14 mouse cellular contexts compared by ENCODE assay signal in the genomic region with DNA sequence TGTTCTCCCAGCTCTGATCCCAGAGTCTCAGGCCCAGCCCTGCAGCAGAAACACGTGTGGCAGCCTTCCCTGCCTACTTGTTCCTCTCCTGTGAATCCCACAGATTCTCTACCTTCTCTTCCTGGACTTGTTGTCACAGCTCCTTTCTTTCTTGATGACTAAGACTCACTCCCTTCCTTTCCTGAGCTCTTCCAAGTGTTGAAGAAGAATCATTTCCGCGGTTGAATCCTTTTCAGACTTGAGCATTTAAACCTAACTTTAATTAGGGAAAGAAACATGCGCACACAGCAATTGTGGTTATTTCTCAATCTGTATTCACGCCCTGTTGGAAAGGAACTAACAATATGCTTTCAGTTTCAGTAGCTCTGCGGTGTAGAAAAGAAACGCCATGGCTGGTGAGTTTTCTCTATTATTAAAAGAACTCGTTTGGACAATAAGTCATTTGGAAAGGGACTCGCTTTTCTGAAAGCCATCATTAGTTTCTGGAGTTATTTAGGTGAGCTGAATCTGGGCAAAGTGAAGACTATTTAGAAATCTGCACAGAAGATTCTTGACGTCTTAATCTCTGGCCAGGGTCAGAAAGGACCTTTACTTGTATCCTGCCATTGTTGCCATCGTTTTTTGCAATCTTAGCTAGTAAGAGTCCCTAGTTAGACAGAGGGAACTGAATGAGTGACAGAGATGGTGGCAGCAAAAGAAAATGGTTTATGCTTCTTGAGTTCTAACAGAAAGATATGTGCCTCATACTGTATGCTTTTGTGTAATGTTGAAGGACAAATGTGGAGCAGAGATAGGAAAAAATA. TPM values are rescaled to one million over a fixed set of nuclear protein-coding genes. Genes with fewer than 3 reads are reported as not detected.
DNase-seq lines count a peak whose midpoint lies in the region; ATAC-seq and TF ChIP-seq lines count a peak whose summit lies in the region.
"Had no signal": no experiment of that assay in that cellular context is flagged by ENCODE, and none has a peak within 500 bp of the region (broad histone marks: within the 10 kb centered on the region; RNA-seq: fewer than 3 reads in every experiment).

A gene (plus strand): TSS at position 189 of the 803 bp plus-strand sequence.

- no peak within 1 kb of the TSS for H3K4me3 ChIP-seq in midbrain, embryonic 11.5 days (ENCODE audit: low read depth, low read length)
- H3K4me3 ChIP-seq in midbrain, embryonic 14.5 days (replicated peaks; ENCODE audit: low read depth, low read length): no peak within 1 kb of the TSS
- H3K4me3 ChIP-seq in intestine, postnatal 0 days (ENCODE audit: low read depth, low read length): peak within 1 kb of the TSS; percentile 36
- H3K4me3 ChIP-seq: erythroblast, embryonic 14.5 days; hindbrain, embryonic 15.5 days; limb, embryonic 15.5 days had no signal

- no peak for TF ChIP-seq CTCF in intestine, postnatal 0 days (IDR thresholded peaks at IDR 0.05; ENCODE audit: low read depth)

- no peak within 1 kb of the TSS for H3K4me2 ChIP-seq in midbrain, embryonic 11.5 days
- H3K4me2 ChIP-seq in midbrain, embryonic 14.5 days (ENCODE audit: low read length): no peak within 1 kb of the TSS
- H3K4me2 ChIP-seq in intestine, postnatal 0 days (replicated peaks; ENCODE audit: low read depth): peak within 1 kb of the TSS; percentile 55
- H3K4me2 ChIP-seq: hindbrain, embryonic 15.5 days; limb, embryonic 15.5 days had no signal

- no peaks in the 10 kb centered on the region for H3K36me3 ChIP-seq in midbrain, embryonic 11.5 days (ENCODE audit: control insufficient read depth, insufficient read depth, low read length)
- H3K36me3 ChIP-seq in midbrain, embryonic 14.5 days (ENCODE audit: control insufficient read depth, insufficient read depth, low read length): no peaks in the 10 kb centered on the region
- no peaks in the 10 kb centered on the region for H3K36me3 ChIP-seq in intestine, postnatal 0 days (ENCODE audit: control insufficient read depth, insufficient read depth)
- H3K36me3 ChIP-seq: hindbrain, embryonic 15.5 days; limb, embryonic 15.5 days had no signal

- no peaks in the 10 kb centered on the region for H3K9me3 ChIP-seq in midbrain, embryonic 11.5 days (ENCODE audit: control insufficient read depth, low read length)
- no peaks in the 10 kb centered on the region for H3K9me3 ChIP-seq in midbrain, embryonic 14.5 days (ENCODE audit: control insufficient read depth, low read length)
- no peaks in the 10 kb centered on the region for H3K9me3 ChIP-seq in intestine, postnatal 0 days (ENCODE audit: control insufficient read depth)
- H3K9me3 ChIP-seq: hindbrain, embryonic 15.5 days; limb, embryonic 15.5 days had no signal

- no peak for ATAC-seq in midbrain, embryonic 11.5 days (ENCODE audit: low FRiP score)
- ATAC-seq in midbrain, embryonic 14.5 days (ENCODE audit: low FRiP score, low TSS enrichment): no peak
- ATAC-seq in intestine, postnatal 0 days: peak; percentile 84

- 70% methylated on average over 11 of the region's 11 CpGs for WGBS in midbrain, embryonic 11.5 days
- 71% methylated on average over 11 of the region's 11 CpGs for WGBS in midbrain, embryonic 14.5 days
- 48% methylated on average over 11 of the region's 11 CpGs for WGBS in intestine, postnatal 0 days

- H3K27ac ChIP-seq in midbrain, embryonic 11.5 days (ENCODE audit: low read depth, low read length): no peak within 1 kb of the TSS
- no peak within 1 kb of the TSS for H3K27ac ChIP-seq in midbrain, embryonic 14.5 days (replicated peaks; ENCODE audit: low read depth, low read length)
- peak within 1 kb of the TSS; percentile 88 for H3K27ac ChIP-seq in intestine, postnatal 0 days (ENCODE audit: low read depth, low read length)
- H3K27ac ChIP-seq: hindbrain, embryonic 15.5 days; limb, embryonic 15.5 days had no signal

- peak; percentile 4 for DNase-seq in adrenal gland, adult 2 months
- DNase-seq in adrenal gland, adult 18-20 months (ENCODE audit: low spot score in 2 of 2): no peak
- DNase-seq in midbrain, embryonic 11.5 days (ENCODE audit: low spot score, missing footprints): peak; percentile 31
- no peak for DNase-seq in midbrain, embryonic 14.5 days
- peak; percentile 6 for DNase-seq in telencephalon, adult 2 months (ENCODE audit: low read depth, low spot score)
- DNase-seq in gastrocnemius, adult 8-10 months (ENCODE audit: low spot score in 2 of 2): no peak
- DNase-seq in left cerebral cortex, adult 11 months (ENCODE audit: low spot score): no peak
- DNase-seq: cerebellum, adult 8-10 months; right cerebral cortex, postnatal 25 days; thymus, postnatal 4 days had no signal

- no peaks in the 10 kb centered on the region for H3K4me1 ChIP-seq in midbrain, embryonic 11.5 days (ENCODE audit: control insufficient read depth, insufficient read depth, low read length)
- no peaks in the 10 kb centered on the region for H3K4me1 ChIP-seq in midbrain, embryonic 14.5 days (ENCODE audit: control insufficient read depth, insufficient read depth, low read length)
- H3K4me1 ChIP-seq in intestine, postnatal 0 days (replicated peaks; ENCODE audit: control insufficient read depth, insufficient read depth, low read length): no peaks in the 10 kb centered on the region
- H3K4me1 ChIP-seq: hindbrain, embryonic 15.5 days; limb, embryonic 15.5 days had no signal

- H3K9ac ChIP-seq in midbrain, embryonic 11.5 days (ENCODE audit: low read length): no peak within 1 kb of the TSS
- no peak within 1 kb of the TSS for H3K9ac ChIP-seq in midbrain, embryonic 14.5 days (replicated peaks; ENCODE audit: low read length)
- peak within 1 kb of the TSS; percentile 37; the same call in 1 of the 2 replicates for H3K9ac ChIP-seq in intestine, postnatal 0 days (ENCODE audit: low read depth, low read length)
- H3K9ac ChIP-seq: hindbrain, embryonic 15.5 days; limb, embryonic 15.5 days had no signal

- no peaks in the 10 kb centered on the region for H3K27me3 ChIP-seq in midbrain, embryonic 11.5 days (ENCODE audit: control insufficient read depth, insufficient read depth, low read length)
- H3K27me3 ChIP-seq in midbrain, embryonic 14.5 days (ENCODE audit: control insufficient read depth, insufficient read depth, low read length): no peaks in the 10 kb centered on the region
- H3K27me3 ChIP-seq in intestine, postnatal 0 days (replicated peaks; ENCODE audit: control insufficient read depth, insufficient read depth, low read length): no peaks in the 10 kb centered on the region
- H3K27me3 ChIP-seq: hindbrain, embryonic 15.5 days; limb, embryonic 15.5 days had no signal

RNA-seq across cellular contexts. Expression of the gene that starts here (rescaled TPM):
- 1 to 10 TPM; 3.6 to 5.9 TPM for total RNA-seq in adrenal gland, adult 2 months (2021)
- not detected in 2 replicates for polyA plus RNA-seq in adrenal gland, adult 2 months (2012; rRNA removed)
- 1 to 10 TPM; 3.1 to 6.6 TPM for total RNA-seq in adrenal gland, adult 18-20 months (2021)
- polyA plus RNA-seq in midbrain, embryonic 11.5 days (2014; fragmentation: Nextera tagmentation; extraction: Ambion mirVana): 1.1 and 1.2 TPM in 2 replicates
- 0.24 and 0.88 TPM in 2 replicates for polyA plus RNA-seq in midbrain, embryonic 14.5 days (2014; fragmentation: Nextera tagmentation; extraction: Ambion mirVana)
- 80.3 and 81.9 TPM in 2 replicates for polyA plus RNA-seq in intestine, postnatal 0 days (2015; fragmentation: Nextera tagmentation; extraction: Ambion mirVana)
- total RNA-seq in gastrocnemius, adult 8-10 months (2022): under 1 TPM; 0.22 to 0.64 (median 0.42) TPM
- polyA plus RNA-seq: erythroblast, embryonic 14.5 days had no signal

Comparison
In these comparisons a context has a peak if more than half of its experiments do, and no peak if none do; other contexts are left out.
1. RNA of the gene that starts here (polyA plus RNA-seq): 80.3 to 81.9 TPM in intestine, postnatal 0 days; 1.1 to 1.2 TPM in midbrain, embryonic 11.5 days, 0.24 to 0.88 TPM in midbrain, embryonic 14.5 days and not detected in adrenal gland, adult 2 months; every median in the first group is over 10 times any median in the second.
2. DNase-seq: peak in adrenal gland, adult 2 months (single experiment), midbrain, embryonic 11.5 days (single experiment) and telencephalon, adult 2 months (single experiment); none in adrenal gland, adult 18-20 months (0 of 2), midbrain, embryonic 14.5 days (single experiment), gastrocnemius, adult 8-10 months (0 of 2) and left cerebral cortex, adult 11 months (single experiment).